23 mouse cellular contexts compared by ENCODE assay signal in the genomic region with DNA sequence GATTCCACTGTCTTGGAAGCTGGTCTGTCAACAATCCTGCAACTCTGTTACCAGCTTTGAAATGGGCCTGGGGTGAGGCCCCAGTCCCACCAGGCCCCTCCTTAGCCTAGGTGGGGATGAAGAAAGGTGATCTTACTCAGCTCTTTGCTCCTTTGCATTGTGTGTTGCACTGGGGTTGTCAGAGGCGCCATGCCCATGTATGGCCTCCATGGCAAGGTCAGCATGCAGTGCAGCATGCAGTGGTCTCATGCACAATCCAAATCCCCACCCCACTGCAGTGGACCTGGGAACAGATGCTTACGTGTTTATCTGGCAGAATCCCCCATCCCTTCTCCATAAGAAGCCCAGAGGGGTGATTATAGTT.
A peak's percentile ranks its signal among the peaks of the same experiment; 100 is the strongest.
DNase-seq lines count a peak whose midpoint lies in the region; ATAC-seq lines count a peak whose summit lies in the region.
"Had no signal": no experiment of that assay in that cellular context is flagged by ENCODE, and none has a peak within 500 bp of the region (broad histone marks: within the 10 kb centered on the region; RNA-seq: fewer than 3 reads in every experiment).

No protein-coding gene starts in this region.

- no peaks in the 10 kb centered on the region for H3K9me3 ChIP-seq in forebrain, embryonic 13.5 days (replicated peaks)
- H3K9me3 ChIP-seq in forebrain, embryonic 10.5 days, result no peaks in the 10 kb centered on the region
- H3K9me3 ChIP-seq in kidney, embryonic 16.5 days (ENCODE audit: low read length), result no peaks in the 10 kb centered on the region
- no peaks in the 10 kb centered on the region for H3K9me3 ChIP-seq in forebrain, embryonic 14.5 days (replicated peaks; ENCODE audit: control insufficient read depth, low read length)
- no peaks in the 10 kb centered on the region for H3K9me3 ChIP-seq in midbrain, embryonic 13.5 days
- H3K9me3 ChIP-seq: embryonic facial prominence, embryonic 12.5 days; G1E; limb, embryonic 13.5 days; stomach, embryonic 15.5 days had no signal

- H3K9ac ChIP-seq in forebrain, embryonic 13.5 days, result no peak overlapping the region
- no peak overlapping the region for H3K9ac ChIP-seq in kidney, embryonic 16.5 days (replicated peaks; ENCODE audit: low read length)
- H3K9ac ChIP-seq in forebrain, embryonic 14.5 days (ENCODE audit: low read length), result no peak overlapping the region
- no peak overlapping the region for H3K9ac ChIP-seq in midbrain, embryonic 13.5 days (replicated peaks)
- H3K9ac ChIP-seq: embryonic facial prominence, embryonic 12.5 days; limb, embryonic 13.5 days; liver, embryonic 14.5 days; lung, embryonic 14.5 days; stomach, embryonic 15.5 days had no signal

- intact Hi-C loops in left cerebral cortex, postnatal 10 days (cut with DNase I), result no loop called here

- WGBS in forebrain, embryonic 13.5 days, result 61% methylated on average over 2 of the region's 2 CpGs
- 48% methylated on average over 2 of the region's 2 CpGs for WGBS in forebrain, embryonic 10.5 days
- 46% methylated on average over 2 of the region's 2 CpGs for WGBS in kidney, embryonic 16.5 days
- 49% methylated on average over 2 of the region's 2 CpGs for WGBS in forebrain, embryonic 14.5 days
- 51% methylated on average over 2 of the region's 2 CpGs for WGBS in midbrain, embryonic 13.5 days

- peaks cover 44% of the 10 kb centered on the region for H3K4me1 ChIP-seq in forebrain, embryonic 13.5 days
- peaks cover 28% of the 10 kb centered on the region for H3K4me1 ChIP-seq in forebrain, embryonic 10.5 days
- peaks cover 35% of the 10 kb centered on the region for H3K4me1 ChIP-seq in kidney, embryonic 16.5 days (ENCODE audit: insufficient read depth, low read length)
- H3K4me1 ChIP-seq in forebrain, embryonic 14.5 days (ENCODE audit: control insufficient read depth, insufficient read depth, low read length), result peaks cover 24% of the 10 kb centered on the region
- H3K4me1 ChIP-seq in midbrain, embryonic 13.5 days (replicated peaks), result peaks cover 43% of the 10 kb centered on the region
- H3K4me1 ChIP-seq: stomach, embryonic 15.5 days had no signal

- peak overlapping the region; percentile 49; the same call in 1 of the 2 replicates for H3K4me2 ChIP-seq in forebrain, embryonic 13.5 days
- H3K4me2 ChIP-seq in kidney, embryonic 16.5 days (replicated peaks; ENCODE audit: low read depth, low read length), result no peak overlapping the region
- no peak overlapping the region for H3K4me2 ChIP-seq in forebrain, embryonic 14.5 days (ENCODE audit: low read length)
- H3K4me2 ChIP-seq in midbrain, embryonic 13.5 days (replicated peaks), result no peak overlapping the region
- H3K4me2 ChIP-seq: embryonic facial prominence, embryonic 12.5 days; limb, embryonic 13.5 days; lung, embryonic 14.5 days; stomach, embryonic 15.5 days had no signal

- H3K27ac ChIP-seq in forebrain, embryonic 13.5 days, result peak overlapping the region; percentile 81
- no peak overlapping the region for H3K27ac ChIP-seq in forebrain, embryonic 10.5 days
- no peak overlapping the region for H3K27ac ChIP-seq in kidney, embryonic 16.5 days (ENCODE audit: low read length)
- H3K27ac ChIP-seq in forebrain, embryonic 14.5 days (ENCODE audit: low read depth, low read length), result peak overlapping the region; percentile 76; the same call in 1 of the 2 replicates
- H3K27ac ChIP-seq in midbrain, embryonic 13.5 days, result peak overlapping the region; percentile 64; the same call in 1 of the 2 replicates
- H3K27ac ChIP-seq: embryonic facial prominence, embryonic 12.5 days; limb, embryonic 13.5 days; liver, embryonic 14.5 days; stomach, embryonic 15.5 days had no signal

- no peak for ATAC-seq in forebrain, embryonic 13.5 days
- peak; percentile 43 for ATAC-seq in kidney, embryonic 16.5 days (ENCODE audit: low FRiP score, low TSS enrichment)
- ATAC-seq in forebrain, embryonic 14.5 days, result no peak
- no peak for ATAC-seq in midbrain, embryonic 13.5 days
- ATAC-seq: inflammation-experienced regulatory T-cells, adult 6 months; Patski had no signal

- DNase-seq in forebrain, embryonic 10.5 days (ENCODE audit: extremely low spot score, low spot score), result no peak
- DNase-seq in kidney, adult 18-20 months, result no peak
- DNase-seq in forebrain, embryonic 14.5 days (ENCODE audit: low spot score), result no peak
- no peak for DNase-seq in left cerebral cortex, postnatal 10 days (ENCODE audit: extremely low spot score in 1 of 2, low spot score in 2 of 2)
- DNase-seq: adrenal gland, adult 8-10 months; cerebellum, adult 11-12 months; gastrocnemius, postnatal 36 days; heart, postnatal 36 days; kidney, adult 2 months; kidney, postnatal 25 days; layer of hippocampus, postnatal 36 days; lung, embryonic 14.5 days; thymus, postnatal 25 days had no signal

- peaks cover 44% of the 10 kb centered on the region for H3K27me3 ChIP-seq in forebrain, embryonic 13.5 days
- peaks cover 94% of the 10 kb centered on the region for H3K27me3 ChIP-seq in forebrain, embryonic 10.5 days (ENCODE audit: poor library complexity, severe bottlenecking)
- H3K27me3 ChIP-seq in kidney, embryonic 16.5 days (ENCODE audit: insufficient read depth, low read length), result peaks cover 17% of the 10 kb centered on the region; the same call in 1 of the 2 replicates
- H3K27me3 ChIP-seq in forebrain, embryonic 14.5 days (replicated peaks; ENCODE audit: control insufficient read depth, insufficient read depth, low read length), result no peaks in the 10 kb centered on the region; the same call in 1 of the 2 replicates
- peaks cover 85% of the 10 kb centered on the region for H3K27me3 ChIP-seq in midbrain, embryonic 13.5 days
- H3K27me3 ChIP-seq: Patski; stomach, embryonic 15.5 days had no signal

- H3K4me3 ChIP-seq in forebrain, embryonic 13.5 days, result no peak overlapping the region
- H3K4me3 ChIP-seq in forebrain, embryonic 10.5 days, result no peak overlapping the region
- H3K4me3 ChIP-seq in kidney, embryonic 16.5 days (ENCODE audit: low read length), result no peak overlapping the region
- no peak overlapping the region for H3K4me3 ChIP-seq in forebrain, embryonic 14.5 days (ENCODE audit: low read depth, low read length)
- no peak overlapping the region for H3K4me3 ChIP-seq in midbrain, embryonic 13.5 days (replicated peaks)
- H3K4me3 ChIP-seq: embryonic facial prominence, embryonic 12.5 days; limb, embryonic 13.5 days; stomach, embryonic 15.5 days had no signal

- H3K36me3 ChIP-seq in forebrain, embryonic 13.5 days (ENCODE audit: poor library complexity, severe bottlenecking), result no peaks in the 10 kb centered on the region
- H3K36me3 ChIP-seq in forebrain, embryonic 10.5 days (replicated peaks), result no peaks in the 10 kb centered on the region
- no peaks in the 10 kb centered on the region for H3K36me3 ChIP-seq in kidney, embryonic 16.5 days (ENCODE audit: insufficient read depth, low read length)
- H3K36me3 ChIP-seq in forebrain, embryonic 14.5 days (ENCODE audit: control insufficient read depth, insufficient read depth, low read length), result no peaks in the 10 kb centered on the region
- H3K36me3 ChIP-seq in midbrain, embryonic 13.5 days, result no peaks in the 10 kb centered on the region
- H3K36me3 ChIP-seq: embryonic facial prominence, embryonic 12.5 days; limb, embryonic 13.5 days; stomach, embryonic 15.5 days had no signal

Comparison
In these comparisons a context has a peak if more than half of its experiments do, and no peak if none do; other contexts are left out.
1. H3K27ac ChIP-seq: peak in forebrain, embryonic 13.5 days (single experiment), forebrain, embryonic 14.5 days (single experiment) and midbrain, embryonic 13.5 days (single experiment); none in forebrain, embryonic 10.5 days (single experiment) and kidney, embryonic 16.5 days (single experiment).